Mouse (Mus musculus) olfactory bulb, adult 2 months (tissue): ENCODE data around the gene Efna2. TPM values are rescaled to one million over a fixed set of nuclear protein-coding genes. Genes with fewer than 3 reads are reported as not detected.
A peak's percentile ranks its signal among the peaks of the same experiment; 100 is the strongest.

Experiments used
- H3K27ac ChIP-seq: fragments of 200-500 bp; 2 replicates; pipeline ENCODE4 v1.5.1; 2012; ENCODE audit warnings: low read depth, low read length; ENCODE audit not compliant: insufficient read depth
- H3K4me1 ChIP-seq: fragments of 200-500 bp; 2 replicates; pipeline ENCODE4 v1.6.1; 2012; ENCODE audit warnings: low read length; ENCODE audit not compliant: control insufficient read depth, insufficient read depth
- H3K4me3 ChIP-seq: fragments of 200-500 bp; 2 replicates; pipeline ENCODE4 v1.5.1; 2012; ENCODE audit warnings: mild to moderate bottlenecking, low read depth, low read length, moderate library complexity; ENCODE audit not compliant: insufficient read depth
- CTCF ChIP-seq: fragments of 200-500 bp; IDR thresholded peaks from 2 replicates; pipeline ENCODE4 v1.5.1; 2012; ENCODE audit warnings: low read depth, mild to moderate bottlenecking, low read length, moderate library complexity; ENCODE audit not compliant: insufficient read depth
- POLR2A ChIP-seq: fragments of 200-500 bp; IDR thresholded peaks from 2 replicates; pipeline ENCODE4 v1.6.1; 2012; ENCODE audit warnings: mild to moderate bottlenecking, low read depth, low read length, moderate library complexity; ENCODE audit not compliant: insufficient read depth
- WGBS: fragments of 180-500 bp; shearing (Covaris S2); methylation state at CpG from one replicate; pipeline ENCODE4 v1.1.7; 2018; 5-methylcytosine and 5-hydroxymethylcytosine counted together
- polyA plus RNA-seq: library from polyadenylated mRNA; stranded (reverse); fragments of >200 nt; gene quantifications from 2 replicates; pipeline ENCODE4 v1.2.4, GENCODE M21; 2012; ENCODE audit warnings: low replicate concordance; ENCODE audit not compliant: missing spikeins, insufficient read depth, insufficient read length

Gene Efna2
- polyA plus RNA-seq, 1 experiment, result not detected

GRCm38 (mm10) chr10:80159561-80160454 lies 19.5 kb upstream of the Efna2 start:
- no peak for TF ChIP-seq CTCF
- TF ChIP-seq POLR2A, result 0 out of 2 replicates have a peak, but pooled peaks have one; percentile 32
- under 1% methylated on average over 55 of the region's 55 CpGs for WGBS
- H3K4me1 ChIP-seq, result peaks cover 83% of the 10 kb centered on the region
- peak overlapping the region; percentile 86 for H3K27ac ChIP-seq
- H3K4me3 ChIP-seq, result peak overlapping the region; percentile 49

- Histone ChIP-seq H3K4me1 (peaks cover 88% of the 10 kb centered on the region), H3K4me3 (peak overlapping the region; percentile 49; the same call in 1 of the 2 replicates), H3K27ac (peak overlapping the region; percentile 74)
- WGBS, result 7% methylated on average over 33 of the region's 33 CpGs
- TF ChIP-seq POLR2A (no peak), CTCF (no peak)
These were observed 18.6 kb upstream of the Efna2 start for GRCm38 (mm10) chr10:80160455-80161371.

GRCm38 (mm10) chr10:80161522-80162242 lies 17.6 kb upstream of the Efna2 start:
- H3K4me1 ChIP-seq, result peaks cover 83% of the 10 kb centered on the region
- 29% methylated on average over 7 of the region's 7 CpGs for WGBS
- TF ChIP-seq POLR2A (no peak), CTCF (no peak)
- H3K4me3 ChIP-seq, result no peak overlapping the region
- H3K27ac ChIP-seq, result peak overlapping the region; percentile 57

GRCm38 (mm10) chr10:80162243-80162608 lies 17.1 kb upstream of the Efna2 start:
- Histone ChIP-seq H3K27ac (peak overlapping the region; percentile 57; the same call in 1 of the 2 replicates), H3K4me3 (no peak overlapping the region), H3K4me1 (peaks cover 77% of the 10 kb centered on the region)
- 73% methylated on average over 3 of the region's 3 CpGs for WGBS
- TF ChIP-seq POLR2A (no peak), CTCF (no peak)

GRCm38 (mm10) chr10:80162716-80163299 lies 16.5 kb upstream of the Efna2 start:
- WGBS, result 82% methylated on average over 6 of the region's 6 CpGs
- Histone ChIP-seq H3K4me3 (no peak overlapping the region), H3K4me1 (peaks cover 74% of the 10 kb centered on the region), H3K27ac (peak overlapping the region; percentile 57; the same call in 1 of the 2 replicates)
- no peak for TF ChIP-seq CTCF

GRCm38 (mm10) chr10:80163721-80164120 lies 15.6 kb upstream of the Efna2 start:
- H3K4me3 ChIP-seq, result no peak overlapping the region
- no peak for TF ChIP-seq POLR2A
- TF ChIP-seq CTCF, result no peak
- WGBS, result 44% methylated on average over 8 of the region's 8 CpGs
- peaks cover 66% of the 10 kb centered on the region for H3K4me1 ChIP-seq
- H3K27ac ChIP-seq, result peak overlapping the region; percentile 63

GRCm38 (mm10) chr10:80164161-80164997 lies 14.9 kb upstream of the Efna2 start:
- TF ChIP-seq POLR2A (no peak), CTCF (no peak)
- Histone ChIP-seq H3K27ac (peak overlapping the region; percentile 83), H3K4me1 (peaks cover 60% of the 10 kb centered on the region), H3K4me3 (peak overlapping the region; percentile 48)
- 5% methylated on average over 44 of the region's 44 CpGs for WGBS
